In the genomic region with DNA sequence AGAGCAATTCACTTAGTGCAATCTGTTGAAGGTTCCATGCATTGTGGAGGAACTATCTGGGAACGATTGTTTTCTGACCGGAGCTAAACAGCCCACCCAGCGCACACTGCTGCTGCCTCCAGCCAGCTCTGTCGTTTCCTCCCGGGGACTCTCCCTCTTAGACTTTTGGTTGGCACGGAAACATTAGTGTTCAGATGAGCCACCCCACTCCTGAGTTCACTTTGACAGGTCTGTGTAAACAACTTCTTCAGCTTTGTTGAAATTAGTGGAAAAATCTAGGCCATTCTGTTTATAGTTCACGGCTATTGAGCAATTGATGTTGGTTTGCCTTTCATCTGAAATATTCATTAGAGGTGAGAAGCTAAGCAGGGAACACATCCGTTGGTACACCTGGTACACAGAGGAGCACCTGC, we compare ENCODE assay signal across 8 mouse cellular contexts. TPM values are rescaled to one million over a fixed set of nuclear protein-coding genes. Genes with fewer than 3 reads are reported as not detected.
DNase-seq lines count a peak whose midpoint lies in the region; ATAC-seq and TF ChIP-seq lines count a peak whose summit lies in the region.

No protein-coding gene starts in this region.

- no peak for TF ChIP-seq CTCF in brain, embryonic 14.5 days (IDR thresholded peaks at IDR 0.05; ENCODE audit: borderline replicate concordance, extremely low read depth, insufficient read depth, insufficient read length)

- TF ChIP-seq POLR2A in brain, embryonic 14.5 days (IDR thresholded peaks at IDR 0.05; ENCODE audit: borderline replicate concordance, extremely low read depth, insufficient read depth, insufficient read length, poor library complexity, severe bottlenecking), result no peak

- H3K9ac ChIP-seq in forebrain, embryonic 16.5 days (replicated peaks; ENCODE audit: low read depth, low read length), result no peak overlapping the region
- H3K9ac ChIP-seq in forebrain, embryonic 12.5 days, result no peak overlapping the region

- H3K27ac ChIP-seq in forebrain, embryonic 16.5 days (ENCODE audit: low read length), result no peak overlapping the region
- H3K27ac ChIP-seq in forebrain, embryonic 12.5 days, result no peak overlapping the region

- peak; percentile 53 for DNase-seq in brain, embryonic 14.5 days (ENCODE audit: low read depth)
- DNase-seq in kidney, adult 9 months, result peak; percentile 53
- DNase-seq in lung, postnatal 4 days, result peak; percentile 62 to 78
- no peak for DNase-seq in spleen, postnatal 14 days (ENCODE audit: low spot score in 2 of 2)
- DNase-seq in gastrocnemius, postnatal 14 days, result no peak
- no peak for DNase-seq in urinary bladder, postnatal 14 days (ENCODE audit: low spot score)

- WGBS in forebrain, embryonic 16.5 days, result 12% methylated on average over 8 of the region's 8 CpGs
- 38% methylated on average over 8 of the region's 8 CpGs for WGBS in forebrain, embryonic 12.5 days

- H3K4me3 ChIP-seq in forebrain, embryonic 16.5 days (replicated peaks; ENCODE audit: low read length), result no peak overlapping the region
- H3K4me3 ChIP-seq in forebrain, embryonic 12.5 days (replicated peaks), result no peak overlapping the region

- peaks cover 17% of the 10 kb centered on the region for H3K4me1 ChIP-seq in forebrain, embryonic 16.5 days (replicated peaks; ENCODE audit: control insufficient read depth, insufficient read depth, low read length)
- H3K4me1 ChIP-seq in forebrain, embryonic 12.5 days, result peaks cover 37% of the 10 kb centered on the region

- intact Hi-C loops in gastrocnemius, postnatal 14 days (cut with DNase I; ENCODE audit: low total_unique reads), result no loop called here

- H3K9me3 ChIP-seq in forebrain, embryonic 16.5 days (ENCODE audit: control insufficient read depth, low read length), result peaks cover 2% of the 10 kb centered on the region; the same call in 1 of the 2 replicates
- H3K9me3 ChIP-seq in forebrain, embryonic 12.5 days, result no peaks in the 10 kb centered on the region

- ATAC-seq in forebrain, embryonic 16.5 days, result peak; percentile 42
- no peak for ATAC-seq in forebrain, embryonic 12.5 days (ENCODE audit: low FRiP score)

- 0 out of 2 replicates have a peak overlapping the region, but pooled peaks have one; percentile 7 for H3K4me2 ChIP-seq in forebrain, embryonic 16.5 days (ENCODE audit: low read length)
- H3K4me2 ChIP-seq in forebrain, embryonic 12.5 days, result no peak overlapping the region

- no peaks in the 10 kb centered on the region for H3K27me3 ChIP-seq in forebrain, embryonic 16.5 days (replicated peaks; ENCODE audit: control insufficient read depth, insufficient read depth, low read length)
- no peaks in the 10 kb centered on the region for H3K27me3 ChIP-seq in forebrain, embryonic 12.5 days

- no peaks in the 10 kb centered on the region for H3K36me3 ChIP-seq in forebrain, embryonic 16.5 days (ENCODE audit: control insufficient read depth, insufficient read depth)
- no peaks in the 10 kb centered on the region for H3K36me3 ChIP-seq in forebrain, embryonic 12.5 days (replicated peaks)

RNA-seq across cellular contexts. Expression of a gene that starts 53.0 kb away (rescaled TPM):
- polyA plus RNA-seq in forebrain, embryonic 16.5 days (2015; fragmentation: Nextera tagmentation; extraction: Ambion mirVana), result 81.0 and 91.4 TPM in 2 replicates
- 35.3 and 38.2 TPM in 2 replicates for polyA plus RNA-seq in forebrain, embryonic 12.5 days (2016; fragmentation: Nextera tagmentation; extraction: Ambion mirVana)
- polyA plus RNA-seq in brain, embryonic 14.5 days (2012; rRNA removed), result 22.3 and 37.8 TPM in 2 replicates
- 100 to 1,000 TPM; 117 TPM for total RNA-seq in gastrocnemius, postnatal 14 days (2021)

Comparison
In these comparisons a context has a peak if more than half of its experiments do, and no peak if none do; other contexts are left out.
1. DNase-seq: peak in brain, embryonic 14.5 days (single experiment), kidney, adult 9 months (single experiment) and lung, postnatal 4 days (2 of 2); none in spleen, postnatal 14 days (0 of 2), gastrocnemius, postnatal 14 days (single experiment) and urinary bladder, postnatal 14 days (single experiment).